Mouse (Mus musculus) myocyte (in vitro differentiated cells): ENCODE results near the gene Npas1. TPM values are rescaled to one million over a fixed set of nuclear protein-coding genes. Genes with fewer than 3 reads are reported as not detected.

Source experiments
- H3K27me3 ChIP-seq: one replicate; pipeline ENCODE4 v1.6.1; 2011; ENCODE audit not compliant: control insufficient read depth, insufficient read depth, insufficient read length
- H3K36me3 ChIP-seq: one replicate; pipeline ENCODE4 v1.6.1; 2011; ENCODE audit not compliant: control insufficient read depth, insufficient read depth
- H3K4me2 ChIP-seq: one replicate; pipeline ENCODE4 v1.6.1; 2011; ENCODE audit warnings: low read depth, control low read depth
- H3K4me3 ChIP-seq: one replicate; pipeline ENCODE4 v1.5.1; 2011; ENCODE audit warnings: mild to moderate bottlenecking, control low read depth, moderate library complexity
- H3K79me2 ChIP-seq: one replicate; pipeline ENCODE4 v1.6.1; 2011; ENCODE audit not compliant: control insufficient read depth, insufficient read depth
- H3ac ChIP-seq: one replicate; pipeline ENCODE4 v1.6.1; 2011; ENCODE audit not compliant: control insufficient read depth, insufficient read length
- CEBPB ChIP-seq: IDR thresholded peaks from 2 replicates; pipeline ENCODE4 v1.6.1; 2011; ENCODE audit warnings: mild to moderate bottlenecking, moderate library complexity; ENCODE audit not compliant: poor library complexity, insufficient read depth, severe bottlenecking
- E2F4 ChIP-seq: IDR thresholded peaks from one replicate; pipeline ENCODE4 v1.6.1; 2011; ENCODE audit warnings: mild to moderate bottlenecking, control low read depth, moderate library complexity; ENCODE audit not compliant: insufficient read depth
- MAX ChIP-seq: IDR thresholded peaks from one replicate; pipeline ENCODE4 v1.6.1; 2011; ENCODE audit warnings: low read depth, mild to moderate bottlenecking, control low read depth
- MYOD1 ChIP-seq, 3 experiments: IDR thresholded peaks; one replicate each; pipeline ENCODE4 v1.6.1; 2011; ENCODE audit warnings: control low read depth in 2 of 3, low read depth in 2 of 3, mild to moderate bottlenecking in 2 of 3, moderate library complexity in 1 of 3; ENCODE audit not compliant: insufficient read length in 2 of 3, control insufficient read depth in 1 of 3
- MYOG ChIP-seq, 3 experiments: IDR thresholded peaks; one replicate each; pipeline ENCODE4 v1.6.1; 2011; ENCODE audit warnings: control low read depth in 2 of 3, low read depth in 2 of 3, mild to moderate bottlenecking in 2 of 3; ENCODE audit not compliant: insufficient read length in 2 of 3, control insufficient read depth in 1 of 3, insufficient read depth in 1 of 3
- POLR2A ChIP-seq: IDR thresholded peaks from one replicate; pipeline ENCODE4 v1.6.1; 2011; ENCODE audit warnings: low read depth, mild to moderate bottlenecking, control low read depth, moderate library complexity; ENCODE audit not compliant: insufficient read length
- POLR2AphosphoS2 ChIP-seq: IDR thresholded peaks from one replicate; pipeline ENCODE4 v1.6.1; 2011; ENCODE audit warnings: low read depth, control low read depth; ENCODE audit not compliant: insufficient read length
- REST ChIP-seq: IDR thresholded peaks from one replicate; pipeline ENCODE4 v1.6.1; 2011; ENCODE audit warnings: mild to moderate bottlenecking, control low read depth, moderate library complexity; ENCODE audit not compliant: insufficient read depth, insufficient read length
- SRF ChIP-seq: IDR thresholded peaks from one replicate; pipeline ENCODE4 v1.6.1; 2011; ENCODE audit warnings: low read depth; ENCODE audit not compliant: control insufficient read depth, insufficient read length
- TCF12 ChIP-seq: IDR thresholded peaks from one replicate; pipeline ENCODE4 v1.6.1; 2011; ENCODE audit warnings: mild to moderate bottlenecking, control low read depth; ENCODE audit not compliant: poor library complexity, insufficient read depth, severe bottlenecking
- TCF3 ChIP-seq: IDR thresholded peaks from one replicate; pipeline ENCODE4 v1.6.1; 2011; ENCODE audit warnings: low read depth, control low read depth; ENCODE audit not compliant: insufficient read length
- USF1 ChIP-seq: IDR thresholded peaks from one replicate; pipeline ENCODE4 v1.6.1; 2011; ENCODE audit warnings: low read depth, mild to moderate bottlenecking, control low read depth, moderate library complexity
- polyA plus RNA-seq: library from polyadenylated mRNA; unstranded; fragments of >200 nt; fragmentation: generic; extraction: Trizol; gene quantifications from one replicate; pipeline ENCODE4 v1.2.1, GENCODE M21; 2012; ENCODE audit warnings: missing spikeins

The Npas1 gene
- polyA plus RNA-seq, 1 experiment = 0.18 TPM

DNA sequence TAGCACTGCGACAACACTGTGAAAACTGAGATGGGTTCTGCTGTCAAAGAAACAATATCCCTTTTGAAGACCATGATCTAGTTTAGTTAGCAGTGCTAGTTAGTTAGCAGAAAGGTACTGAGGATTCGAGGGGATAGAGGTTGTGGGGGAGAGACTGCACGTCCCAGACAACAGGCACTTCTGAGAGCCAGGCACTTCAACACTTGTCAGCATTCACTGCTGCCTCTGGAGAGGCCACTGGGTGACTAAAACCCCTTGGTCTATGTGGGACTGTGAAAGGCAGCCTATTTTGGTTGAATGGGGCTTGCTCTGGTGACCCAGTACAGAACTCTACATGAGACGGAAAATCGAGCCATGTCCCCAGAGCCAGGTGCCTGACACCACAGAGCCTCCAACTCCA is 39.7 kb upstream of the Npas1 start:
- Histone ChIP-seq H3K27me3 (no peaks in the 10 kb centered on the region), H3ac (no peak overlapping the region), H3K79me2 (no peaks in the 10 kb centered on the region), H3K4me2 (no peak overlapping the region), H3K4me3 (no peak overlapping the region), H3K36me3 (no peaks in the 10 kb centered on the region)
- no peak for TF ChIP-seq MYOD1 (IDR thresholded peaks at IDR 0.05; ENCODE audit: control insufficient read depth in 1 of 3, insufficient read length in 2 of 3, low read depth in 2 of 3)
- TF ChIP-seq TCF3 = no peak
- TF ChIP-seq E2F4 = no peak
- TF ChIP-seq POLR2AphosphoS2 = no peak

DNA sequence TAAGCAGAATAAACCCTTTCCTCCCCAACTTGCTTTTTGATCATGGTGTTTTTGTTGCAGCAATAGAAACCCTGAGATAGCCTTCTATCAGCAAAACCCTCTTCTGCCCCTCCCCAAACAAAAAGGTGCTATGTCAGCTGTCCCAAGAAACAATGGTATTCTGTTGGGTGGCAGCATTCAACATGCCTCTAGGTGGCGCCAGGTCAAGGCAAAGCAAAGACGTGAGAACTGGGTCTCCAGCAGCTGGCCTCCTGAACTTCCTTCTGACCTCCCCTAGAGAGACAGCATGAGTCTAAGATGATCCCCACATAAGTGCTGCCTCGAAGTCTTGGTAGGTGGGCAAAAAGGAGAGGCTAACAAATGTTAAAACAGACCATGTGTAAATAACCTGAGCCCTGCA is 29.8 kb upstream of the Npas1 start:
- Histone ChIP-seq H3ac (no peak overlapping the region), H3K27me3 (no peaks in the 10 kb centered on the region), H3K4me3 (no peak overlapping the region), H3K79me2 (no peaks in the 10 kb centered on the region), H3K4me2 (no peak overlapping the region), H3K36me3 (peaks cover 13% of the 10 kb centered on the region)
- TF ChIP-seq MYOD1 (IDR thresholded peaks at IDR 0.05; ENCODE audit: control insufficient read depth in 1 of 3, insufficient read length in 2 of 3, low read depth in 2 of 3) = no peak
- TF ChIP-seq POLR2AphosphoS2 = no peak
- TF ChIP-seq TCF12 = no peak
- no peak for TF ChIP-seq USF1
- TF ChIP-seq SRF = no peak
- no peak for TF ChIP-seq MAX
- TF ChIP-seq REST = no peak
- no peak for TF ChIP-seq CEBPB
- no peak for TF ChIP-seq TCF3

DNA sequence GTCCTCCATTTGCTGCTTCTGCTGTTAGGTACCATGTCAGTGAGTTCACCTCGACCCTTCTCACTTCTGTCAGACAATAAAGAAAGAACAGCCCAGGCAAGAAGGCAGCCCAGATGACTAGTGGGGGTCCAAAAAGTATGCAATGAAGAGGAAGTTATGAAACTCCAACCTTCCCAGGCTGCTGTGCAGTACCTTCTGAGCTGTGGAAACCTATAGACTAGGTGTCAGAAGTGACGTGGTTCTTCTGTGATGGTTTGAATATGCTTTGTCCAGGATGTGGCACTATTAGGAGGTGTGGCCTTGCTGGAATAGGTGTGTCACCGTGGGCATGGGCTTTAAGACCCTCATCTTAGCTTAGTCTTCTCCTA is 27.7 kb upstream of the Npas1 start:
- TF ChIP-seq MYOG (IDR thresholded peaks at IDR 0.05; ENCODE audit: control insufficient read depth in 1 of 3, insufficient read depth in 1 of 3, insufficient read length in 2 of 3, low read depth in 2 of 3) = no peak
- TF ChIP-seq MAX = no peak
- TF ChIP-seq TCF12 = no peak
- TF ChIP-seq REST = no peak
- TF ChIP-seq CEBPB = no peak
- TF ChIP-seq E2F4 = no peak
- TF ChIP-seq USF1 = no peak
- TF ChIP-seq MYOD1 (IDR thresholded peaks at IDR 0.05; ENCODE audit: control insufficient read depth in 1 of 3, insufficient read length in 2 of 3, low read depth in 2 of 3) = no peak
- no peak for TF ChIP-seq POLR2A
- Histone ChIP-seq H3K4me3 (no peak overlapping the region), H3K36me3 (peaks cover 13% of the 10 kb centered on the region), H3K4me2 (no peak overlapping the region), H3K79me2 (no peaks in the 10 kb centered on the region), H3K27me3 (no peaks in the 10 kb centered on the region), H3ac (no peak overlapping the region)

DNA sequence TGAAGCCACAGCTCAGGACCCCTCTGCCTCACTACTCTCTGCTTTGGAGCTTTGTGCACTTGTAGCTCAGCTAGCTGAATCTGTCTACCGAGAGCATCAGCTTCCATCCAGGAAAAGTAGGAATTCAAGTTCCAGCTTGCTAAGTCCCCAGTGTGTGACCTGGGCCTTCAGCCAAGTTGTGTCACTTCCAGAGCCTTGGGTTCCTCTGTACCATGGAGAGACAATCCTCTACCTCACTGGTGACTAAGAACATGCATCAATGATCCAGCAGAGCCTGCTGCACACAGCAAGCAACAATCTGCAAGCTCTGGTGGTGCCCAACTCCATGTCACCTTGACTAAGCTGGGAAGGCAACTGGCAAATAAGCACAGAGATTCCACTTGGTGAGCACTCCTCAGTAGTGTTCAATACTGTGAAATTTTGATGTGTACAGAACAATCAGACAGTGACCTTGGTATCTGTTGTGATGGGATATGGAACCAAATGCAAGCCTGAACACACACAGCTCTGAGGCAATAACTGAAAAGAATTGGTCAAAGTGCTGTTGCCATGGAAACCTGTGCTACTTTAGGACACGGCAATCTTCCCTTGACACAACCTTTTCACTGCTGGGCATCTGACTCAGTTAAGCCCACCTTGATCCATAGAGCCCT is 27.2 kb upstream of the Npas1 start:
- H3K36me3 ChIP-seq = peaks cover 13% of the 10 kb centered on the region
- no peaks in the 10 kb centered on the region for H3K79me2 ChIP-seq
- H3ac ChIP-seq = no peak overlapping the region
- H3K27me3 ChIP-seq = no peaks in the 10 kb centered on the region
- H3K4me2 ChIP-seq = no peak overlapping the region
- no peak overlapping the region for H3K4me3 ChIP-seq
- TF ChIP-seq TCF3 = no peak
- no peak for TF ChIP-seq CEBPB
- no peak for TF ChIP-seq USF1
- no peak for TF ChIP-seq MYOG (IDR thresholded peaks at IDR 0.05; ENCODE audit: control insufficient read depth in 1 of 3, insufficient read depth in 1 of 3, insufficient read length in 2 of 3, low read depth in 2 of 3)
- TF ChIP-seq POLR2AphosphoS2 = no peak
- TF ChIP-seq MAX = no peak

DNA sequence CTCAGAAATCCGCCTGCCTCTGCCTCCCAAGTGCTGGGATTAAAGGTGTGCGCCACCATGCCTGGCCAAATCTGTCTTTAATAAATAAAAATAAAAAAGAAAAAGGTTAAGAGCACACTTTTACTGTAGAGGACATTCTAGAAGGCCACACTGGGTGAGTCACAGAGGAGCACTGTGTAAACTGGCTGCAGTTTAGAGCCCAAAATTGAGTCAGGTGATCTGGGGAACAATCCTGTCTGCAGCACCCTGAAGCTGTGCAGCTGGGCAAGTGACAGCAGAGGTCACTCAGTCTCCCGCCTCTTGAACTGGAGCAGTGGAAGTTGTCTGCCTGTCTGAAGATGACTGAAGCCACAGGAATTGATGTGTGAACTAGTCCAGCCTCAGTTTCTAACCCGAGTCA is 24.0 kb upstream of the Npas1 start:
- Histone ChIP-seq H3K4me2 (no peak overlapping the region), H3K36me3 (peaks cover 17% of the 10 kb centered on the region), H3ac (no peak overlapping the region), H3K27me3 (no peaks in the 10 kb centered on the region), H3K4me3 (no peak overlapping the region), H3K79me2 (no peaks in the 10 kb centered on the region)
- TF ChIP-seq CEBPB (no peak), TCF3 (no peak), TCF12 (no peak), MYOD1 (IDR thresholded peaks at IDR 0.05; ENCODE audit: control insufficient read depth in 1 of 3, insufficient read length in 2 of 3, low read depth in 2 of 3) (no peak), MYOG (IDR thresholded peaks at IDR 0.05; ENCODE audit: control insufficient read depth in 1 of 3, insufficient read depth in 1 of 3, insufficient read length in 2 of 3, low read depth in 2 of 3) (no peak), USF1 (no peak), SRF (no peak), POLR2A (no peak), MAX (no peak), POLR2AphosphoS2 (no peak), REST (no peak), E2F4 (no peak)
